Mouse (Mus musculus): ENCODE measurements around the gene Prg3.

DNA sequence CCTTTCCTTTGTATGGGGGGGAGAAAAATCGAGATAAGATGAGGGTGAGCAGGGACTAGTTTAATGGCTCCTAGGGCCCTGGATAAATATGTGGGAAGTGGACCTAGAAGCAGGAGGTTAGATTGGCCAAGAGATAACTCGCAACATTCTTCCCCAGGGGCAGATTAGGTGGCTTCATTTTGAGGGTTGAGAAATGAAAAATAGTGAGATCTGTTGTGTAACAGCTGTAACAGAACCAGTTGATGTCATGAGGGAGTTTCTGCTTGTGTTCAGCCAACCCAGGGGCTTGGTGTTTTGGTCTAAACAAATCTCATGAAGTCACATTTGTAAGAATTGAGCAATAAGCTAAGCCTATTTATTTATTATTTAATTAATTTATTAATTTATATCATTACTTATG is 46.7 kb upstream of the Prg3 start:
- no peak for TF ChIP-seq CTCF (IDR thresholded peaks at IDR 0.05; ENCODE audit: low read depth, low read length)
- TF ChIP-seq POLR2A (IDR thresholded peaks at IDR 0.05; ENCODE audit: insufficient read depth, low read length): no peak

All from ES-Bruce4 (cell line).